Mouse (Mus musculus) activated CD4-positive, CD25-positive, alpha-beta regulatory T cell, adult 4 months (primary cell): Measurements from ENCODE around the gene Sh2d5. TPM values are rescaled to one million over a fixed set of nuclear protein-coding genes. Genes with fewer than 3 reads are reported as not detected.
A peak's percentile ranks its signal among the peaks of the same experiment; 100 is the strongest.

Experiments
- ATAC-seq: one replicate; pipeline ENCODE4 v1.8.0; 2017
- polyA plus RNA-seq, 2 experiments: library from polyadenylated mRNA; unstranded; fragments of 100-300 nt; shearing (Covaris generic); gene quantifications; one replicate each; pipeline ENCODE4 v1.2.1; 2017

Gene Sh2d5
- polyA plus RNA-seq, result under 1 TPM in 1 of 2 experiments, not detected in 1; 0.17 TPM

GRCm38 (mm10) chr4:138250088-138250960 is at the start of gene Sh2d5, which contains the start of gene Kif17:
Gene Sh2d5 (plus strand): TSS chr4:138250403.
Gene Kif17 (plus strand): TSS chr4:138250435.
- peak; percentile 69 for ATAC-seq

DNA sequence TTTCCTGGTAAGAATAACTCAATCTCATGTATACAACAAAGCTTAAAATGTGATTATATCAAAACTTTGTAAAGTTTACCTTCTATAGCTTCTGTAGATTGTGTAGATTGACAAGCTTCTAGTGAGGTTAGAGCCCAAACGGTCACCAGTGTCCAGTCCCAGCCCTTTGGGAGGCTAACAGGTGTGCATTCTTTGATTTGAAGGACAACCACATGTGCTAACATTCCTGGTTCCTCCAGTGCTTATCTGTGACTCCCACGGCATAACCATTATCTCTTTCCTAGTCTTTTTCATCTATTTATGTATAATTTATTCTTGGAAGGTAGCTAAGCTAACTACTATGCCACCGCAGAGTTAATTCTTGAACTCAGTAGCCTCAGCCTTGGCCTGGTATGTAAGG is 49.4 kb upstream of the Sh2d5 start:
- no peak for ATAC-seq

GRCm38 (mm10) chr4:138201696-138202095 is 48.5 kb upstream of the Sh2d5 start:
- ATAC-seq, result no peak

DNA sequence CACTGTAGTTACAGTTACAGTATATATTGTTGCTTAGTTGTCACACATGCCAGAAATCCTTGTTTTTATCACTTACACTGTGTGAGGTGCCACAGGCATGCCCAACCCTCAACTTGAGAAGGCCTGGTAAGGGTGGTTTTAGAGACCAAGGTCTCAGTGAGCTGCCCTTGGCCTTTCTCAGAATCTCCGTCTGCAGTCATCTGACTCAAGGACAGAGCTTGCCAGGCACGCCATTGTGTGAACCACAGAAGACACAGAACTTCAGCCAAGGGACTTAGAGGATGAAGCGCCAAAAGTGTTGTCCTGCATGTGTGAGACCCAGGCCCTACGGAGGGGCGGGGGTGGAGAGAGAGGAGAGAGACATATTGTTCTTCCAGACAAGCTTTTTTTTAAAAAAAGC is 40.1 kb upstream of the Sh2d5 start:
- ATAC-seq, result no peak

DNA sequence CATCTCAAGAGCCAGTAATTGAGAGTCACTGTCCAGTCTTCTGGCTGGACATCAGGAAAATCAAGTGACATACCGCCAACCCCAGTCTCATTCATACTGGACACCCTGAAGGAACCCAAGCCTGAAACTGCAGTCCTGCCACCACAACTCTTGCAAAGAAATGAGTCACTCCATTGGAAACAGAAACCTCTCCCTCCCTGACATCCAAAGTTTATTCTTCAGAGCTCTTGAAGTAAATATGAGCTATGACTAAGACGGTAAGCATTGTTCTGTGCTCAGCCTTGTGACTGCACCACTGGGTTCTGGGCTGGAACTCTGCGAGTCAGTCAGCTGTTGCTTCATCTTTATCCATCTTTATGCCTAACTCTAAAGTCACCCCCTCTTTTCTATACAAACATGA is 36.3 kb upstream of the Sh2d5 start:
- ATAC-seq, result no peak

DNA sequence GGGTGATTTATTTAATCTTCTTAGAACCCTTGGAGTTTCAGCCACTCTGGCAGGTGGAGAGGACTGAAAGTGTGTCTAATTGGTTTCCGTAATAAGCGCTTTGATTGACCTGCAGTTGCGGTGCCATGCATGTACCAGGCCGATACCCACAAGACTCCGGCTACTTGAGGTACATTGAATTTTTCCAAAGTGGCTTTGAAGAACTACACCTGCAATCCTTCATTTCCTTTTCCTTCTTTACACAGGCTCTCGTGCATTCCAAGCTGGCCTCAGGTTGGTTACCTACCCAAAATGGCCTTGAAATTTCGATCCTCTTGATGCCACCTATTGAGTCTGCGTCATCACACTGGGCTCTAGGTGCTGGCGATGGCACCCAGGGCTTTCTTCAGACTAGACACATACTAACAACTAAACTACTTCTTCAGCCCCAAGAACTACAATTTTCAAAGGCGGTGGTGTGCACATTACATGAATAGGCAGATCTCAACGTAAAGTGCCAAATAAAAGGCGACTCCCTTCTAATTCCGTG is 34.5 kb upstream of the Sh2d5 start:
- ATAC-seq, result no peak

DNA sequence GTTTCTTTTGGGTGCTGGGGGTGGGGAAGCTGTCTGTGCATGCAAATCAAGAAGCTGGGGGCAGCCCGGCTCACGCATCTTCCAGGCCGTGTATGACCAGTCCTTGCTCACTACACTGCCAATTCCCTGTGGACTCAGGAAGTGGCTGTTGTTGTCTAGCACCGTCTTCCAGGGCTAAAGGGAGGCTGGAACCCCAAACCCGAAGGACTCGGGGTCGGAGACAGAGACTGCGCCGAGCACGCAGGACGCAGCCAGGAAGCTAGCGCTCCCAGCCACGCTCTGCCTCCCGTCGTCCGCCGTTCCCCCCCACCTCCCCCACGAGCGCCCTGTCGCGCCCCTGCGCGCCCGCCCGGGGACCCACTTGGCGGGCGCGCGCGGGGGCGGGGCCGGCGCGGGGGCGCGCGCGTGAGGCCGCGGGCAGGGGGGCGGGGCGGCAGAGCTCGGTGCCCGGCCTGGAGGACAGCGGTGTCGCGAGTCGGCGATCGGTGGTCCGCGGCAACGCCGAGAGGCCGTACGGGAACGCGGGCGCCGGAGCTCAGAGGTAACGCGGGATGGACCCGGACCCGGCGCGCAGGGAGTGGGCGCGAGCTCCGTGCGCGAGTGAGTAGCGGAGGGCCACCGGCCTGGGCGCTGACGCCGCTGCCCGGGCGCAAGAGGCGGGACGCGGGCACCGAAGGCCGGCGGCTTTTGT is 33.9 kb upstream of the Sh2d5 start, which contains the start of gene Hp1bp3:
Gene Hp1bp3 (plus strand): TSS at position 97 of the 691 bp plus-strand sequence.
- ATAC-seq, result peak; percentile 47

- peak; percentile 86 for ATAC-seq
Observed at GRCm38 (mm10) chr4:138216891-138217392, 33.3 kb upstream of the Sh2d5 start.

- ATAC-seq, result peak; percentile 2
Observed at GRCm38 (mm10) chr4:138217441-138217840, 32.8 kb upstream of the Sh2d5 start.

- no peak for ATAC-seq
Observed at GRCm38 (mm10) chr4:138217951-138218685, 32.1 kb upstream of the Sh2d5 start.

DNA sequence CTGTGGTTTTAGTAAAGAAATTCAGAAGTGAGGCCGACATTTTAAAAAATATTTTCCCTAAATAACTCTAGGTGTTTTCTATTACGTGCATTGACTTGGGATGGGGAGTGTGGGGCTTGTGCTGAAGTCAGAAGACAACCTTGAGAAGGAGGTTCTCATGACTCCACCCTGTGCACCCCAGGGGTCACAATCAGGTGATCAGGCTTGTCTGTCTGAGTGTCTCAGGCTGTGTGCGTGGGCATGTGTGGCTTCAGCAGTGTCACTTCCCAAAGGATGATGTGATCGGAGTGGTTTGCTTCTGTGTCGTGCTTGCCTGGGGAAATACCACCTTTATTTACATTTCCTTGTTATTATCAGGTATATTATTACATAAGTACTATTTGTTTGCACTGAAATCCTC is 30.9 kb upstream of the Sh2d5 start:
- no peak for ATAC-seq

DNA sequence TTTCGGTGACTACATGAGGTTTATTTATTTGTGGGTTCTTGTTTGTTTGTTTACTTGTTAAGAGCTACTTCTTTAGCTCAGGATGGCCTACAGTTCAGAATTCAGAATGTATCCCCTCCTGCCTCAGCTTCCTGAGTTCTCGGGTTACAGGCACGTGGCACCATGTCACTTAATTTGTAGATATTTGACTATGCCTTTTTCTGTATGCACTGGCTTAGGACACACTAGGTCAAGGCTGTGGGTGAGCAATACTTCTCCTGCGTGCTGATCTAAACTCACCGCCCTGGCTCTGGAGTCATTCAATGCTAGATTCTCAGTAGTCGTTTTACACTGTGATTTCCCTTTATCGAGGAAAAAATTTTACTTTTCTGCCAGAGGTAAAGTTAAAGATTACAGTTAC is 29.4 kb upstream of the Sh2d5 start:
- no peak for ATAC-seq

- ATAC-seq, result no peak
Observed at GRCm38 (mm10) chr4:138221406-138221805, 28.8 kb upstream of the Sh2d5 start.

DNA sequence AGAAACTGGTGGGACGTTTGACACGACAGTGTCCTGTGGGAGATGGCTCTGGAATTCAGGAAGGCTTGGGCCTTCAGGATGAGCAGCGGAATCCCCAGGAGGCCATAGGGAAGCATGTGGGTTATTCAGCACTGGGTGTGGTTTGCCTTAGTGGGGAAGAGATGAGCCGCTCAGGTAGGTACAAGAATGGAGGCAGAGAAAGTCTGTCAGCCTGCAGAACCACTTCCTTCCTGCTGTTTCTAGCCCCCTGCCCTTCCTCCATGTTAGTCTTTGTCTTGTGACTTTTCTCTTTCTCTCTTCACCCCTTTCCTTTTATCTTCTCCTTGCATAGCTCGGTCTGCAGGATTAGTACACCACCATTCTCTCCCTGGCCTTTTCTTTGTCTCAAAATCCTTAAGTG is 27.8 kb upstream of the Sh2d5 start:
- peak; percentile 55 for ATAC-seq

DNA sequence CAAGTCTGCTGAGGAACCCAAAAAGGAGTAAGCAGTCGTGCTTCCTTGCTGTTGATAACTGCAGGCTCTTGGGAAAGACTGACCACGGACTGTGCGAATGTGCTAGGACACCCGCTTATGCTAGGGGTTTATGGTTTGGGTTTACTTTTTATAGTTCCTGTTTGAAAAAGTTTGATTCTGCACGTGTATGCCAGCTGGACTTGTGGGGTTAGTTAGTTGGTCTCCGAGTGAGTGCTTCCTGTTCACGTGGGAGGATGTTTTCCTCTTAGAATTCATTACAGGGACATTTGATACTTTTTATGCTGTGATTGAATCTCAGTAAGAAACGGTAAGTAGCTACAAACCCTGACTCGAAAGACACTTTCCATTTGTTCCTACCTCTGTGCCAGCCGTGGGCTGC is 26.6 kb upstream of the Sh2d5 start:
- peak; percentile 25 for ATAC-seq

GRCm38 (mm10) chr4:138246756-138247665 is 3.2 kb upstream of the Sh2d5 start:
- ATAC-seq, result no peak

DNA sequence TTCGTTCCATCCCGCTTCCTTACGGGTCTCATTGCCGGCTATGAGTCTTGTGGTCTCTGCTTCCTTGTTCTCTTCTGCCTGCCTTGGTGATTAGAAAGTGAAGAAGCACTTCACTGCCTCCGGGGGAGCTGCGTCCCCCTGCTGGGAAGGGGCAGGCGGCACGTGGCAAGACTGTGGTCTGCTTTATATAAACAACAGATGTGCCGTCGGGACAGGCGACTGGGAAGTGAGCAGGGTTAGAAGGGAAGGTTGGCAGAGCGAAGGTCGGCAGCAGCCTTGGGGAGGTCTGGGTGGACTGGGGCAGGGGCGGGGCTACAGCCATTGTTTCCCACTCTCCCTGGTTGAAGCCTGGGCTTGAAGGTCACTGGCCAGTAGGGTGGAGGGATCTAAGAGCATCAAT is 1.6 kb downstream of the Sh2d5 start:
- no peak for ATAC-seq

DNA sequence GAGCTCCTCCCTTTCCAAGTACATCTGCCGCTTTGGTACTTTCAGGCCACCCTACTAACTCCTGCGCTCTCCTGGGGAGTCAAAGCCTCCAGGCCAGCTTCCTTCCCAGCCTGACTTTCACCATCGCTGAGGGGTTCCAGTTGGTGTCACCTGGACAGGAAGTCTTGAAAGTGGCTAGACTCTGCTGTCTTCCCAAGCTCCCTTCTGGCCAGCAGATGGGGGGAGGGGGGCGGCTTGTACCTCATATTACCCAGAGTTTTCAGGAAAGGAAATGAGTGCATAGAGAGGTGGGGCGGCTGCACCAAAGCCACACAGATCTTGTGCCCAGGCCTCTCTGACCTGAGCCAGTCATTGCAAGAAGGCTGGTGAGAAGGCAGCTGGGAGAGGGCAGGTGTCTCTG is 2.0 kb downstream of the Sh2d5 start:
- no peak for ATAC-seq

DNA sequence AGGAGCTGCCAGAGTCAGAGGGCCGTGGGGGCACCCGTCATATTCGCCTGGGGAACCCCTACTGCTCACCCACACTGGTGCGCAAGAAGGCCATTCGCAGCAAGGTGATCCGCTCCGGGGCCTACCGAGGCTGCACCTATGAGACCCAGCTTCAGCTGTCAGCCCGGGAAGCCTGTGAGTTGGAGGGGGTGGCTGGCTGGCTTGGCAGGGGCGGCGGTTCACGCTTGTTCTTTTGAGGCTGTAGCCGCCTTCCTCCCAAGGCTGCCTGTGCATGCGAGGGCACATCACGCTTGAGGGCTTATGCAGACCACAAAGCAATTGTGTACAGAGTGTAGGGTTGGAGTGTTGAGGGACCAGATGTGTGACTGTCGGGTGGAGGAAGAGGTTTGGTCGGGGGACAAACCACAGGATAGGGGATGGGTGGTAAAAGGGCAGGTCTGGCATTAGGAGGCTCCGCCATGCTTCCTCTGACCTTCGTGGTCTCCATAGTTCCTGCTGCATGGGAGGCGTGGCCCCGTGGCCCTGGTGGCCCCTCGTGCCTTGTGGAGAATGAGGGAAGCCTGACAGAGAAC is 7.0 kb downstream of the Sh2d5 start:
- no peak for ATAC-seq

DNA sequence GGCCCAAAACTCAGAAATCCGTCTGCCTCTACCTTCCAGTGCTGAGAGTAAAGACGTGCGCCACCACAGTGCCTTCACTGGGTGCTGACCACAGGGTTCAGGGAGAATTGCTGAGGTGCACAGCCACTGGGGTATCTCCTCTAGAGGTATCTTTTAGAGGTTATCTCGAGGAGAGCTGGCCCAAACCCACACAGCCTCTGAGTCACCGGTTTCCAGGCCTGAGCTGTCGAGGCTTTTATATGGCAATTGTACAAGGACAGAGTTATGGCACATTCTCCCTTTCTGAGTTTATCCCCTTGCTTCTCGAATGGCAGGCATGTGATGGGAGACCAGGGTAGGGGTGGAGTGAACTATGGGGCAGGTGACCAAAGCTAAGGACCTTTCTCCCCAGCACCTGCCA is 8.5 kb downstream of the Sh2d5 start:
- ATAC-seq, result no peak

DNA sequence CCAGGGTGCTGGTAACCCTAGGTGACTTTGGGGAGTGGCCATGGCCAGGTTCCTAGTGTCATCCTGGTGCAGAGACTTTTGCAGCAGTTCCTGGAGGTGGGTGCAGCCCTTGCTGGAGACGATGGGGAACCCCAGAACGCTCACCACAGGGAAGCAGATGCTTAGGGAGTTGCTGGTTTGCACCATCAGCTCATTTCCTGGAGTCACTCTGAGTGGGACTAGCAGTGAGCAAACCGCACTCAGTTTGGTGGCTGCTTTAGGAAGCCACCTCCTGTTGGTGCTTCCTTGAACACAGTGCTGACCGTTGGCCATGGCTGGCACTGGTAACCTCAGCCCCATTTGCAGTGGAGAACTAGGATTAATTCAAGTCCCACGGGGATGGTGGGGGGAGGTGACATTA is 9.3 kb downstream of the Sh2d5 start:
- ATAC-seq, result no peak
